Mouse (Mus musculus) embryonic facial prominence, embryonic 13.5 days (tissue): Measurements from ENCODE around the gene Nlgn2. TPM values are rescaled to one million over a fixed set of nuclear protein-coding genes. Genes with fewer than 3 reads are reported as not detected.

Experiments
- ATAC-seq: fragments of 200-750 bp; cut with Nextera tagmentation; 2 replicates; pipeline ENCODE4 v1.8.0; 2017; ENCODE audit warnings: low read depth; ENCODE audit not compliant: insufficient number of reproducible peaks, insufficient read depth, low FRiP score, low TSS enrichment
- H3K27ac ChIP-seq: fragments of 300-500 bp; sonication (generic); 2 replicates; pipeline ENCODE4 v1.5.1; 2015; ENCODE audit warnings: moderate library complexity, mild to moderate bottlenecking, inconsistent platforms
- H3K27me3 ChIP-seq: fragments of 300-500 bp; sonication (generic); 2 replicates; pipeline ENCODE4 v1.6.1; 2015; ENCODE audit warnings: mild to moderate bottlenecking, inconsistent platforms
- H3K36me3 ChIP-seq: fragments of 300-500 bp; sonication (generic); 2 replicates; pipeline ENCODE4 v1.6.1; 2015; ENCODE audit warnings: mild to moderate bottlenecking, inconsistent platforms
- H3K4me1 ChIP-seq: fragments of 300-500 bp; sonication (generic); 2 replicates; pipeline ENCODE4 v1.6.1; 2015; ENCODE audit warnings: inconsistent platforms
- H3K4me2 ChIP-seq: fragments of 300-500 bp; sonication (generic); 2 replicates; pipeline ENCODE4 v1.6.1; 2015; ENCODE audit warnings: moderate library complexity, mild to moderate bottlenecking, inconsistent platforms
- H3K4me3 ChIP-seq: fragments of 300-500 bp; sonication (generic); 2 replicates; pipeline ENCODE4 v1.5.1; 2015; ENCODE audit warnings: mild to moderate bottlenecking, inconsistent platforms
- H3K9ac ChIP-seq: fragments of 300-500 bp; sonication (generic); 2 replicates; pipeline ENCODE4 v1.6.1; 2015; ENCODE audit warnings: mild to moderate bottlenecking, inconsistent platforms
- H3K9me3 ChIP-seq: fragments of 300-500 bp; sonication (generic); 2 replicates; pipeline ENCODE4 v1.6.1; 2016; ENCODE audit warnings: inconsistent platforms
- WGBS: fragments of 180-500 bp; shearing (Covaris S2); methylation state at CpG from one replicate; pipeline ENCODE4 v1.1.7; 2015; ENCODE audit warnings: mixed read lengths; 5-methylcytosine and 5-hydroxymethylcytosine counted together
- polyA plus RNA-seq: library from polyadenylated mRNA; unstranded; fragments of >200 nt; fragmentation: Nextera tagmentation; extraction: Ambion mirVana; gene quantifications from 2 replicates; pipeline ENCODE4 v1.2.1, GENCODE M21; 2015

Nlgn2 gene
- polyA plus RNA-seq, 1 experiment from 2014 or later, result 15.2 TPM

DNA sequence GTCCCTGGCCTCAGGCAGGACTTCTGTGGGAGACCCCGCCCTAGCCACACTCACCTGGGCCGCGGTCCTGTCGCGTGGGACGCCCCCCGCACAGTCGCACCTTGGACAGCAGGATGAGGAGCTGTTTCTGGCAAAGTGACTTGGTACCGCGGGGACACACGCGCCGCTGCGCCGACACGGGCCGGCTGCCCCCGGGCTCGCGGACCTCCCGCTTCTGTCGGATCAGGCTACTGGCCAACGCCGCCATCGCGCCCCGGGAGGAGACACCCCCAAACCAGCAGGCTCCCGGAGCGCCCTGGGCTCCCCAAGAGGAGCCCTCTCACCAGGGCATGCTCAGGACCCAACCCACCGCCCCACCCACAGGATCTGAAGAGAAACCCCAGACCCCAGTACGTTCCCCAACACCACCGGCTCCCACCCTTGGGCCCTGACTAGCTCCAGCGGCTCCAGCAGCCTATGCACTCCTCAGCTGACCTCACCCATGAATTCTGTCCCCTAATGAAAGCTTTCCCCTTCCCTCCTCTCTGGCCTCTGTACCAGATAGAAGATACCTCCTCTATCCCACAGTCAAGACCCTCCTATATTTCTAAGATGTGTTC, 36.1 kb downstream of the Nlgn2 start, which contains the start of gene Fgf11:
TSS of gene Fgf11 (minus strand) at position 479 of the 599 bp plus-strand sequence.
- peak within 1 kb of the TSS; percentile 75 for H3K27ac ChIP-seq
- peaks cover 63% of the 10 kb centered on the region for H3K27me3 ChIP-seq
- H3K4me1 ChIP-seq, result peaks cover 66% of the 10 kb centered on the region
- H3K36me3 ChIP-seq, result no peaks in the 10 kb centered on the region; the same call in 1 of the 2 replicates
- peaks cover 2% of the 10 kb centered on the region; the same call in 1 of the 2 replicates for H3K9me3 ChIP-seq
- peak within 1 kb of the TSS; percentile 79 for H3K9ac ChIP-seq
- H3K4me3 ChIP-seq, result peak within 1 kb of the TSS; percentile 56
- ATAC-seq, result no peak
- peak within 1 kb of the TSS; percentile 98 for H3K4me2 ChIP-seq
- 2% methylated on average over 33 of the region's 33 CpGs for WGBS

DNA sequence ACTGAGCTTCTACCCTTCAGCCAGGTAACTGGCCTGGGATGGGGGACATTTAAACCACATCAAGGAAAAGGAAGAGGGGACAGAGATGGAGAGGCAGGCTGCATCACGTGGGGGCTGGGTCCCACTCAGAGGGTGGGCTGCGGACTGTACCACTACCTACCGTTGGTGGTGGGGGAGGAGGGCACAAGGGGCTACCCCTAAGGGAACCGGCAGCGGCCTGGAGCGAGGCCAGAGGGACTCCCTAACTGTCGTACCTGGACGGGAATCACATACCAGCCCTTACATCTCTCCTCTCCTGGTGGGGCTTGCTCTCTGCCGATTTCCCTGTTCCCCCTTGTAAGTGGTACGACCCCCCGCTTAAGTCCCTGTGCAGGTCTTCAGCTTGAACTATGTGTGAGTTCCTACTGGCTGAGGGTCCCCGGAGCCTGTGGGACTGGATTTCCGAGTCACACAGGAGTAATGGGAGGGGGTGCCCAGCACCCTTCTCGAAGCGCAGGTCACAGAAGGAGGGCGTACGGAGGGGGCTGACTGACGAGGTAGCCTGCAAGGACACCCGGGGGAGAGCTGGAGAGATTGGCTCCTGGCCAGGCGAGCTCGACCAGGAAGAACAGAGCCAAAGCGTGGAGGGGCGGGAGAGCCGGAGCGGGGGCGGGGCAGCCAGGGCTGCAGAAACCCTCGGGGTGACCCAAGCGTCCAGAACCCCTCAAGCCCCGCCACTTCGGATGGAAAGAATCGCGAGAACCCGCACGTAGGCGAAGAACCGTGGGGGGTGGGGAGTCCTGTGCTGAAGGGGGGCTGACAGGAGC, 37.0 kb downstream of the Nlgn2 start:
- Histone ChIP-seq H3K4me2 (peak overlapping the region; percentile 98), H3K27ac (peak overlapping the region; percentile 75), H3K4me3 (peak overlapping the region; percentile 56), H3K36me3 (no peaks in the 10 kb centered on the region; the same call in 1 of the 2 replicates), H3K4me1 (peaks cover 71% of the 10 kb centered on the region), H3K9me3 (no peaks in the 10 kb centered on the region), H3K27me3 (peaks cover 63% of the 10 kb centered on the region), H3K9ac (peak overlapping the region; percentile 79)
- ATAC-seq, result peak; percentile 57
- WGBS, result under 1% methylated on average over 36 of the region's 36 CpGs

DNA sequence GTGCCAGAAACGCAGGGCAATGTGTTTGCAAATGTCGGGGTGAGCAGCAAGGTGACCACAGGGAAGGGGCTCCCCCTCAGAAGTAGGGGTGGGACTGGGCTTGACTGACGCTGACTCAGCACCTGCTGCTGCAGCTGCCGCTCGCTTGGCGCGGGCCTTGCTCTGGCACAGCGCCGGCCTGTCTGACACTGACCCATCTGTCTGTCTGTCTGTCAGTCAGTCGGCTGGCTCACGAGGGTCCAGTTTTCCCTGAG, 37.5 kb downstream of the Nlgn2 start:
- Histone ChIP-seq H3K27me3 (peaks cover 63% of the 10 kb centered on the region), H3K27ac (no peak overlapping the region), H3K9ac (peak overlapping the region; percentile 79), H3K4me3 (peak overlapping the region; percentile 56), H3K4me1 (peaks cover 68% of the 10 kb centered on the region), H3K36me3 (no peaks in the 10 kb centered on the region; the same call in 1 of the 2 replicates), H3K4me2 (peak overlapping the region; percentile 98), H3K9me3 (no peaks in the 10 kb centered on the region)
- 1% methylated on average over 11 of the region's 11 CpGs for WGBS
- no peak for ATAC-seq

DNA sequence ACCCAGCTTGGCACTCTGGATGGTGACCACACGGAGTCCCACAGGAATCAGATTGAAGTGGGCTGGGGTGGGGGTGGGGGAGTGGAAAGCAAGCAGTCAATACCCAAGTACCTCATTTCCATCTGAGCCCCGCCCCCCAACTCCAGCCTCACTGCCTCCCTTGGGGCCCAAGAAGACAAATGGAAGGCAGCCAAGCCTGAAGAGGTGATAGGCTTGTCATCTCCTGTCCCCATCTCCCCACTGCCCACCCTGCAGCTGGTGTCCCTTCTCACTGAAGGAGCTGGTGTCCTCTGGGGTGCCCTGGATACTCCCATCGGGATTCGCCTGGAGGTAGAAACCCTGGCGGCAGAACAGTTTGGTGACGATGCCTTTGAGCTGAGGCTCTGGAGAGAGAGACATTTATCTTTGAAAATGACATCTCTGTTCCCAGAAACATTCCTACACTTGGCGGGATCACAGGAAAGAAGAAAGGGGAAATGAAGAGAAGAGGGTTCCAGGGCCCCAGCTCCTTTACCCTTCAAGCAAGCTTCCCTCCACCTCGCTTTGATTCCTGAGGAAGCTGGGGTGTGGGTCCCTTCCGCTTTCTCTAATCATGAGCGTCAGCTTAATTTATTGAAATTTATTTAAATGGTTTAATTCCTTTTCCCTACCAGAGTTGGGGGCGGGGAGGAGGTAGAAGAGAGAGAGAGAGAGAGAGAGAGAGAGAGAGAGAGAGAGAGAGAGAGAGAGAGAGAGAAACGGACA, 38.0 kb downstream of the Nlgn2 start:
- H3K4me1 ChIP-seq, result peaks cover 63% of the 10 kb centered on the region
- WGBS, result 21% methylated on average over 12 of the region's 12 CpGs
- H3K9me3 ChIP-seq, result no peaks in the 10 kb centered on the region
- H3K27me3 ChIP-seq, result peaks cover 62% of the 10 kb centered on the region
- H3K4me3 ChIP-seq, result peak overlapping the region; percentile 56
- H3K4me2 ChIP-seq, result peak overlapping the region; percentile 98
- peak overlapping the region; percentile 40 for H3K27ac ChIP-seq
- H3K9ac ChIP-seq, result 0 out of 2 replicates have a peak overlapping the region, but pooled peaks have one; percentile 8
- ATAC-seq, result no peak
- no peaks in the 10 kb centered on the region; the same call in 1 of the 2 replicates for H3K36me3 ChIP-seq

DNA sequence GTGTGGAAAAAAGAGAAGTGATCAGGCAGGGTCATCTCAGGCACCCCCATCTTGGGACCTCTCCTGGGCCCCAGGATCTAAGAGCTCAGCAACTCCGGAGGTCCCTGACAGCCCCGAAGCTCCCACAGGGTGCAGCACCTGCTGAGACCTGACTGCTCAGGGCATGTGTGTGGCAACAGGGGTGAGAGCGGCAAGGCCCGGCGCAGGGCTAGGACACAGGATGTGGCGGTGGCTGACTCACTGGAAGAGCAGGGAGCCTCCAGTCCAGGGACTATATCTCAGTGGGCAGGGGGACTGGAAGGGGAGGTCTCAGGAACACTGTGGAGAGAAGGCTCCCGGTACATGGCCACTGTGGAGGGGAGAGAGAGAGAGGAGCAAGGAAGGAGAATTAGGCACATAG, 39.7 kb downstream of the Nlgn2 start:
- 70% methylated on average over 7 of the region's 7 CpGs for WGBS
- no peaks in the 10 kb centered on the region; the same call in 1 of the 2 replicates for H3K36me3 ChIP-seq
- H3K27me3 ChIP-seq, result peaks cover 70% of the 10 kb centered on the region
- H3K4me2 ChIP-seq, result no peak overlapping the region
- H3K9ac ChIP-seq, result no peak overlapping the region
- H3K4me3 ChIP-seq, result no peak overlapping the region
- no peak overlapping the region for H3K27ac ChIP-seq
- H3K9me3 ChIP-seq, result no peaks in the 10 kb centered on the region
- peaks cover 47% of the 10 kb centered on the region for H3K4me1 ChIP-seq
- ATAC-seq, result no peak

DNA sequence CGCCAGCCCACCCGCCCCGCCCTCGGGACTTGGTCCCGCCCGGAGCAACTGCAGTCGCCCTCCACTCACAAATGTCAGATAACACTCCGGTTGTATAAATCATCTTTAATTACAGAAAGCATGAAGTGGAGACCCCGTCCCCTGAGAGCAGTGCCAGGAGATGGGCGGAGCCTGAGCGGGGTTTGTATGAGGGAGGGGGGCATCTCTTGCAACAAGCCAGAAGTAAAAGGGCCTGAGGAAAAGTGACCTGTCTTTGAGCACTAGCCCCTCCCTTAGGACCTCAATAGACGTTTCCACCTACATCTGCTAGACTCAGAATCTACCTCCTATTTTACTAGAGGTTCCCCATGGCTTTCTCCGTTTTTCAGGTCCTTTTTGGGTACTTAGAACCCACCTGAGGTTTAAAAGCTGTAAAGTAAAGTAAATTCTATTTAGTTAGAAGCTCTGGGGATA, 41.6 kb downstream of the Nlgn2 start:
- H3K9ac ChIP-seq, result peak overlapping the region; percentile 61

DNA sequence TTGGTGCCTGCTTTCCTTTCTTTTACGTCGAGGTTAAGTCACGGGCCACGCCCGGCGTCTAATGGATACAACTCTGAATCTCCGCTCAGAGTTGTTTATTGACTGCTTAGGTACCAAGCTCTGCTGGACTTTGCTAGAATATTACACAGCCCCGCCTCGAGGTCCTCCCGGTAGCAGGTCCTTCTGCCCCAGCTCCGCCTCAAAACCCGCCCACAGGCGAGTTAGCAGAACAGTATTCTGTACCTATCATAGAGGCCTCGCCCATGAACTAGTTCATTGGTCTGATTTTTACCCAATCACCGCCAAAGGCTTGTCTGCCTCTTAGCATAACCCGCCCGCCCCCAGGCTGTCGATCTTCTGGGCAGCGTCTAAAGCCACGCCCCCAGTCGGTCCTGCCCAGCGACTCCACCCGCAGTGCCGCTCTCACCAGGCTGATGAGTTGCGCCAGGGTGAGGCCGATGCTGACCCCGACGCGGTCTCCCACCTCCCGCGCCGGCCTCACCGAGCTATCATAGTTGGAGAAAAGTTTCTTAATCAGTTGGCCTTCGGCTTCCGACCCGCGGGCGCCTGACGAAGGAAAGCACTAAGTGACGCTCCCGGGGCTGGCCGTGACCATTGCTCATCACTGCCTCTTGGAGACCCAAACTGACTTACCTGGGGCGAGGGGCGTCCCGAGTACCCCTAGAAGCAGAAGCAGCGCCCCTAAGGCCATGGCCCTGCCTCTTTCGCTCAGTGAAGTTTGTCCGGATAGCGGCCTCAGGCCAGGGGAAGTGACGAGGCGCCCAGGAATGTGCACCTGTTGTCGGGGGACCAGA, 42.2 kb downstream of the Nlgn2 start, which contains the start of gene Chrnb1:
TSS of gene Chrnb1 (minus strand) at position 776 of the 815 bp plus-strand sequence.
- 3% methylated on average over 52 of the region's 52 CpGs for WGBS
- H3K27me3 ChIP-seq, result peaks cover 58% of the 10 kb centered on the region
- no peak within 1 kb of the TSS; the same call in 1 of the 2 replicates for H3K27ac ChIP-seq

More for the DNA sequence above, 41.6 kb downstream of the Nlgn2 start:
- Histone ChIP-seq H3K4me2 (peak overlapping the region; percentile 94), H3K4me3 (peak overlapping the region; percentile 48), H3K27ac (no peak overlapping the region), H3K36me3 (no peaks in the 10 kb centered on the region; the same call in 1 of the 2 replicates), H3K4me1 (peaks cover 28% of the 10 kb centered on the region), H3K27me3 (peaks cover 58% of the 10 kb centered on the region), H3K9me3 (no peaks in the 10 kb centered on the region)
- ATAC-seq, result no peak
- WGBS, result 2% methylated on average over 13 of the region's 13 CpGs

DNA sequence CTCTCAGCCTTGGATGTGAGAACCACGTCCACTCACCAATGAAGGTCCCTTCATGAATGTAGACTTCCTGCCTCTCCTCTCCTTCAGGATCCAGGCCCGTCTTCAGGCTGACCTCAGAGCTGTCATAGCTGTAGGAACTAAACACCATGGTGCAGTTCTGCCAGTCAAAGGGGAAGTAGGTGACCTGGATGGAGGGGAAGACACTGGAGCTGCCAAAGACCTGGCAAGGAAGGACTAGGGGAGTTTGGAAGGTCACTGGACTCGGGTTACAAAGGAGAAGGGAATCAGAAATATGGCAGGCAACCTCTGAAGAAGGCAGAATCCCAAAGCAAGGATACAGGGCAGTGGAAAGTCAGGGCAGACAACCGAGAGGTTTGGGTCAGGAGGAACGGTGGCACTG, 44.2 kb downstream of the Nlgn2 start:
- Histone ChIP-seq H3K4me3 (no peak overlapping the region), H3K9ac (no peak overlapping the region), H3K36me3 (no peaks in the 10 kb centered on the region; the same call in 1 of the 2 replicates), H3K9me3 (no peaks in the 10 kb centered on the region), H3K27me3 (peaks cover 53% of the 10 kb centered on the region), H3K4me2 (no peak overlapping the region), H3K27ac (no peak overlapping the region), H3K4me1 (0 out of 2 replicates have a peak, but pooled peaks cover 7% of the 10 kb centered on the region)
- ATAC-seq, result no peak
- 64% methylated on average over 5 of the region's 5 CpGs for WGBS

More for the DNA sequence above, 42.2 kb downstream of the Nlgn2 start, which contains the start of gene Chrnb1:
- Histone ChIP-seq H3K4me2 (peak within 1 kb of the TSS; percentile 94), H3K9me3 (no peaks in the 10 kb centered on the region), H3K4me3 (peak within 1 kb of the TSS; percentile 48), H3K4me1 (peaks cover 21% of the 10 kb centered on the region), H3K9ac (peak within 1 kb of the TSS; percentile 61), H3K36me3 (no peaks in the 10 kb centered on the region; the same call in 1 of the 2 replicates)
- ATAC-seq, result peak; percentile 92

DNA sequence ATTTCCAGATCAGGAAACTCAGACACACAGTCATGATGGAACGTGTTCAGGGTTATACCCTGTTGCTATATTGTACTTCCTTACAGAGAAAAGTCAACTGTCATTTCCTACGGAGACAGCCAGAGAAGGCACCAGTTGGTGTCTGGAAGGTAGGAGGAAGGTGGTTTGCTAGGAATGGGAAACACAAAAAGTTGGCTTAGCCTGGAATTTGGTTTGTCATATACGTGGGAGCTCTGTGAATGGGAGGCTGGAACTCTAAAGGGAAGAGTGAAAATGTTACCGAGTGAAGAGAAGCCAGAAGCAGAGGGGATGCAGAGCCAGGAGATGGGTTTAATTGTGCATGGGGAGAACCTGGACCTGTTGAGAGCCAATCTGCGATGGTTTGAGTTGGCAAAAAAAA, 46.2 kb downstream of the Nlgn2 start:
- WGBS, result 72% methylated on average over 5 of the region's 5 CpGs
- Histone ChIP-seq H3K9ac (no peak overlapping the region), H3K9me3 (no peaks in the 10 kb centered on the region), H3K27me3 (peaks cover 33% of the 10 kb centered on the region), H3K27ac (no peak overlapping the region), H3K36me3 (no peaks in the 10 kb centered on the region), H3K4me2 (no peak overlapping the region), H3K4me3 (no peak overlapping the region), H3K4me1 (0 out of 2 replicates have a peak, but pooled peaks cover 7% of the 10 kb centered on the region)
- no peak for ATAC-seq

DNA sequence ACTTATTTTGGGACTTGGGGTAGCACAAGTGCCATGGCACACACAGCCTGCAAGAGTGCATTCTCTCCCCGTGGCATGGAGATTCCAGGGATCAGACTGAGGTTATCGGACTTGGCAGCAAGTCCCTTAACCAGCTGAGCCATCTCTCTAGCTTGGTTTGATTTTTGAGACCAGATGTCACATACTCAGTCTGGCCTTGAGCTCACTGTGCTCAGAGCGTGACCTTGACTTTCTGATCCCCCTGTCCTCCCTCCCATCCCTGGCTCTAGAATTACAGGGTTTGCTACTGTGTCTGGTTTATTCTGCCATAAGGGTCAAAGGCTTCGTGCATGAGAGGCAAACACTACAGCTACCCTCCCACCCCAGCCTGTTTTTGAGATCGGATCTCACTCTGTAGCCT, 48.2 kb downstream of the Nlgn2 start:
- H3K36me3 ChIP-seq, result no peaks in the 10 kb centered on the region
- H3K4me2 ChIP-seq, result no peak overlapping the region
- H3K4me3 ChIP-seq, result no peak overlapping the region
- H3K9me3 ChIP-seq, result no peaks in the 10 kb centered on the region
- no peaks in the 10 kb centered on the region for H3K4me1 ChIP-seq
- H3K9ac ChIP-seq, result no peak overlapping the region
- no peak for ATAC-seq
- H3K27ac ChIP-seq, result no peak overlapping the region
- 41% methylated on average over 5 of the region's 5 CpGs for WGBS
- peaks cover 14% of the 10 kb centered on the region for H3K27me3 ChIP-seq
